Mouse (Mus musculus): ENCODE measurements around the gene Hrh1. TPM values are rescaled to one million over a fixed set of nuclear protein-coding genes. Genes with fewer than 3 reads are reported as not detected.
"Not testable (repeated sequence)": the region's sequence is repeated elsewhere in the genome, so short reads cannot be mapped to it uniquely, and the experiment has no call there.

Gene Hrh1
- total RNA-seq, 2 experiments from 2014 or later = 5.1 to 6.0 TPM

DNA sequence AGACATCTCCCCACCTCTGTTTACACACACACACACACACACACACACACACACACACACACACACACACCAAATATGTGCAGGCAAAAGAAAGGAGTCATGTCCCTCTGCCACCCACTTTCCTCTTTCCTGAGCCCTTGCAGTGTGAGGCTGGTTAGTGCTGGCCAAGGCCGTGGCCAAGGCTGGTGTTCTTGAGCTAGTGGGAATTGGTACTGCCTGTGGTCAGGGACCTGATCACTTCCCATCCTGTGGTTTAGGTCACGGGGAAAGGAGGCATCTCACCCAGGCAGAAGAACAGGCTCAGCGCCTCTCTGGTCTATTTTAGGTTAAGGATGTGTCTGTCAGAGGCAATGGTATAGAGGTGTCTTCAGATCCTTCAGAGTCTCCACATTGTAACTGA lies 59.6 kb downstream of the Hrh1 start:
- DNase-seq (ENCODE audit: low spot score in 2 of 2) = no peak

GRCm38 (mm10) chr6:114458191-114458590 lies 60.5 kb downstream of the Hrh1 start:
- peak in 1 of 2 experiments; percentile 28 for DNase-seq (ENCODE audit: low spot score in 2 of 2)

GRCm38 (mm10) chr6:114459969-114460368 lies 62.2 kb downstream of the Hrh1 start:
- no peak for DNase-seq (ENCODE audit: low spot score in 2 of 2)

DNA sequence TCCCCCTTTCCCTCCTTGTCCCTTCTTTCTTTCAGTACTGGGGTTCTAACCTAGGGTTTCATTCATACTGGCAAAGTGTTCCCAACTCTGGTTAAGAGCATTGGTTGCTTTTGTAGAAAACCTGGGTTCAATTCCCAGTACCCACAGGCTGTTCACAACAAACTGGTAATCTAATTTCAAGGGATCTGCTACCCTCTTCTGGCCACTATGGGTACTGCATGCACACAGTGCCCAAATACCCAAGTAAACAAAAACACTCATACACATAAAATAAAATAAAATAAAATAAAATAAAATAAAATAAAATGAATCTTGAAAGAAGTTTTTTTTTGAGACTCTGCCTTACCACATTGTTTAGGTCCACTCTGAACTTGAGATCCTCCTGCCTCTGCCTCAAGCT lies 63.8 kb downstream of the Hrh1 start:
- no peak for DNase-seq (ENCODE audit: low spot score in 2 of 2)

DNA sequence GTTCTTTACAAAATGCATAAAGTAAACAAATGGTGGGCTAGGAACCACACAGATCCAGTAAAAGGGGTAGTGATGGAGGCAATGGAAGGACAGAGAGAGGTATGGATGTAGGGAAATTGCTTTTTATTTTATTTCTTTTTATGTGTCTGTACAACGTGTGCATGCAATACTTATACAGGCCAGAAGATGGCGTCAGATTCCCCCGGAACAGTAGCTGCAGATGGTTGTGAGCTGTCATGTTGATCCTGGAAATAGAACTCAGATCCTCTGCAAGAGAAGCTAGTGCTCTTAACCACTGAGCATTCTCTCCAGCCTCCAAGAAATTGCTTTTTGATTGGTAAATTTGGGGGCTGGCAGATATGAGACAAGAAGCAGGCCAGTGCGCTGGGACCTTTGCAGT lies 65.0 kb downstream of the Hrh1 start:
- peak in 1 of 2 experiments; percentile 52 for DNase-seq (ENCODE audit: low spot score in 2 of 2)

- DNase-seq (ENCODE audit: low spot score in 2 of 2) = no peak
Observed at GRCm38 (mm10) chr6:114473541-114473940, 75.8 kb downstream of the Hrh1 start.

DNA sequence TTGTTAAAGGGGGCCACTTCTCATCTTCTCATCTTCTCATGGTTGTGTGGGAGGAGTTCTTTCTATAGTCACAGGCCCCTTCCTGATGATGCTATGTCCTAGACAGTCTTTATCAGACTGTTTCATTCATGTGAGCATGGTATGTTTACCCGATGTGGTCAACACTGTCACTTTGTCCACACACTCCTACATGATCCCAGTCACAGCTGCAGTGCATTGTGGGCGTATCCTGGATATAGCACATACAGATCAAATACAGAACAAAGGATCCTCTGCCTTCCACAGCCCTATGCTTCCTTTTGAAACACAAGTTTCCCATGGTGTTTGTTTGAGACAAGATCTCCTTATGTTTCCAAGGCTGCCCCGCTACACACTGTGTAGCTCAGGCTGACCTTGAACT lies 76.3 kb downstream of the Hrh1 start:
- DNase-seq (ENCODE audit: low spot score in 2 of 2) = no peak

DNA sequence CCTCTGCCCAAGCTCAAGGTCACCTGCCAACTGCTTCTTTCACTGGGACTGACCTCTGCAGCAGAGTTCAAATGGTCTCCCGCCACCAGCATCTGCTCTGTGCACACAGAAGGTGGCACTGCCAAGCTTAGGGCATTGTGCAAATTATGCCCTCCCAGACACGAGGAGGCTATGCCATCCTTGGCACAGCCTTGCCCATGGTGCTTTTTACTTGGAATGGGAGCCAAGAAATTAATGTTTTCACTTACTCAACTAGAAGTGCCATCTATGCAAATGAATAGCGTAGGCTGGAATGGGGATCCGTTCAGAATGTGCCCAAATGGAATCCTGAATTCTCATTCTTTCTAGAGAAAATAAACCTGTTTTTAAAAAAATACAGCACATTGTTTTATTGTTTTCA lies 77.2 kb downstream of the Hrh1 start:
- peak in 1 of 2 experiments; percentile 29 for DNase-seq (ENCODE audit: low spot score in 2 of 2)

DNA sequence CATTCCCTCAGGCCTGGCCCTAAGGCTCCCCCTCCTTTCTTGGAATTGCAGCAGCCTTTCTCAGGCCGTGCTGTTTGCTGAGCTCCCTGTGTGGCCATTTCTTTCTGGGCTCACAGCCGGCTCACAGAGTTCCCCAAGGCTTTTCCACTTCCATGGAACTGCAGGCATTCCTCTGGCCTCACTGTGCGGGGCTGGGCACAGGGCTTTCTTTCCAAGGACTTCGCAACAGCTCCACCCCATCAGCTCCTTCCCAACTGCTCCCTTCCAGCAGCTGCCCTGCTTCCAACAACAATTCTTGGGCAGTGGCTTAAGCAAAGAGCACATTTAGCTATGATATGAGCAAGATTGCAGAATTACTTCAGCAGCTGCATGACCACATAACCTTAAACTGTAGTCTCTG lies 81.0 kb downstream of the Hrh1 start:
- DNase-seq (ENCODE audit: low spot score in 2 of 2) = no peak

GRCm38 (mm10) chr6:114479644-114480410 lies 82.1 kb downstream of the Hrh1 start:
- DNase-seq (ENCODE audit: low spot score in 2 of 2) = no peak

GRCm38 (mm10) chr6:114489371-114489770 lies 91.6 kb downstream of the Hrh1 start:
- DNase-seq (ENCODE audit: low spot score in 2 of 2) = no peak

DNA sequence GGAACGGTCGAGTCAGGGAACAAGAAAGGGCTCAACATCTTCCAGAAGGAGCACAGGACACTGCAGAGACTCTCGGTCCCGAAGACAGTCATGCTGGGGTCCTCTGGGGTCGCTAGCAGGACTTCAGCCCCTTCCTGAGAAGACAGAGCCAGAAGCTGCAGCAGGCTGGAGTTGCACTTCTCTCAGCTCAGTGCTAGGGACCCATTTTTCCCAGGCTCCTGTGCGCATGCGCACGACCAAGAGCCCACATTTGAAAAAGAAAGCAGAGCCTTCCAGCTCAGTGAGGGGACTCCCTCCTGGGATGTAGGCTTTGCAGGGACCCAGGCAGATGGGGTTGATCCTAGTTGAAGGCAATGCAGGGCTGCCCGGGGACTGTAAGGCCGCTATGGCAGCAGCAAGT lies 94.9 kb downstream of the Hrh1 start:
- not testable (repeated sequence) for DNase-seq (ENCODE audit: low spot score in 2 of 2)

GRCm38 (mm10) chr6:114494987-114495386 lies 97.3 kb downstream of the Hrh1 start:
- peak in 1 of 2 experiments; percentile 16 for DNase-seq (ENCODE audit: low spot score in 2 of 2)

GRCm38 (mm10) chr6:114514038-114514437 lies 116.3 kb downstream of the Hrh1 start:
- DNase-seq (ENCODE audit: low spot score in 2 of 2) = not testable (repeated sequence)

DNA sequence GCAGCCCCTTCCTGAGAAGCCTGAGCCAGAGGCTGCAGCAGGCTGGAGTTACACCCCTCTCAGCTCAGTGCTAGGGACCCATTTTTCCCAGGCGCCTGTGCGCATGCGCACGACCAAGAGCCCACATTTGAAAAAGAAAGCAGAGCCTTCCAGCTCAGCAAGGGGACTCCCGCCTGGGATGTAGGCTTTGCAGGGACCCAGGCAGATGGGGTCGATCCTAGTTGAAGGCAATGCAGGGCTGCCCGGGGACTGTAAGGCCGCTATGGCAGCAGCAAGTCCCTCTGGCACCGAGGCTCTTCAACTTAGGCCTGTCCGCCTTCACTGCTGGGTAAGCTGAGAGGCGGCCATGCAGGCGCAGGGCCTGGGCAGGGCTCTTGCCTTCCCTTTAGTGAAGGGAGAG lies 131.0 kb downstream of the Hrh1 start:
- peak in 1 of 2 experiments; percentile 37 for DNase-seq (ENCODE audit: low spot score in 2 of 2)

Other genes starting within 250 kb of the Hrh1 start
- 100 to 1,000 TPM; 282 to 291 TPM for gene Slc6a1, start 115.3 kb upstream of the Hrh1 start, total RNA-seq (2021)
- gene Atg7, start 245.2 kb downstream of the Hrh1 start, total RNA-seq (2021) = 10 to 100 TPM; 25.0 TPM